Mouse (Mus musculus) spleen, postnatal 4 days (tissue): ENCODE measurements at regions not wholly inside any gene's neighbourhood (a gene's known extent, or its start where the extent isn't known, plus 50 kb on each side); places are given as distances from the start of the nearest gene placed in this dataset.

Experiments used
- DNase-seq, 2 experiments: peaks; one replicate each; pipeline ENCODE4 v3.0.0; 2022; ENCODE audit warnings: low spot score in 2 of 2

DNA sequence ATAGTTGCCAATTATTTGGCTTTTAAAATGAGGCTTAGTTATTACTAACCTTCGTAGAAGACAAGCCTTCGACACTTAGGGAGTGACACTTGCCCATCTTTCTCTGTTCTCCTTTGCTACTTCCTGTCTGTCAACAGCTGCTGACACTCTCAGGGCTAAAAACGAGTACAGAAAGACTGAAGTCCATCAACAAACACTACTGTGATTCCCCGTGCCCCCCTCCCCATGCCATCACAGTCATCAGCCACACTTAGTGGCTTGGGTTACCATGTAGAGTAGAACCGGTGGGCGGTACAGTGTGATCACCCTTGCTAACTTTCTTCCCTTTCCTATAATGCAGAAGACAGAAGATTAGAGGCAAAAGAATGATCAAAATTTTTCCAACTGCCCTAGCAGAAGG is 402.4 kb downstream of the Atp23 start:
- DNase-seq = peak in 1 of 2 experiments; percentile 32

GRCm38 (mm10) chr10:126493734-126494133 is 407.4 kb downstream of the Atp23 start:
- DNase-seq = no peak

- DNase-seq = no peak
Measured at GRCm38 (mm10) chr10:126492211-126492610, 408.9 kb downstream of the Atp23 start.

DNA sequence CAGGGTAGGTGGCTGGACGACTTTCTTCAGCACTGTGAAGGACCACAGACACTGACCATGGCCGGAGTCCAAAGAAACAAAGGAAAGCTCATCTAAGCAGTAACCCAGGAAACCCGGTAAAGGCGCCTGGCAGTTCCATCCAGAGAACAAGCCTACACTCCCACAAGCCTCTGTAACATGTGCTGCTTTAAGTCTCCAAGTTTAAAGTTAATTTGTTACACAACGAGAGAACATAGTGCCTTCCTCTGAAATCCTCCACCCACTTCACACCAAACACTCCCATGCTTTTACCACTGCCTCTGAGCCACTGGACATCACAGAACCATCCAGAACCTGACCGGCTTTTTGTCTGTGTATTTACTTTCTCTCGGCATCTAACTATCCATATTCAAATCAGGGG is 416.0 kb downstream of the Atp23 start:
- no peak for DNase-seq

- DNase-seq = no peak
Measured at GRCm38 (mm10) chr10:126483479-126483878, 417.7 kb downstream of the Atp23 start.

DNA sequence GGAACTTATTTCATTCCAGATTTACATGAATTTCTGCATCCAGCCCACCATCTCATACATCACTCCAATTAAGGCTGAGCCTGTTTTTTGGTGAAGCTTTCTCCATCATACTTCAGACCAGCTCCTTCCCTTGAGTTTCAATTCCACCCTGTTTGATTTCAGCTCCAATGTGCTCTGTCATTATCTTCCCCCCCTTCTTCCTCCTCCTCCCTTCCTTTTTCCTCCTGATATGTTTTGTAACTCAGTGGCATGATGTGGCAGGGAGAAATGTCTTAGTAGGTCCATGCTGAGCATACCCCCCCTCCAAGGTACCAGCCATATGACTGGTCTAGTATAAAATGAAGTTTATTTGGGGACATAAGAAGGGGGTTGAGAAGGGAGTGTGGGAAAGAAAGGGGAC is 420.8 kb downstream of the Atp23 start:
- DNase-seq = no peak

DNA sequence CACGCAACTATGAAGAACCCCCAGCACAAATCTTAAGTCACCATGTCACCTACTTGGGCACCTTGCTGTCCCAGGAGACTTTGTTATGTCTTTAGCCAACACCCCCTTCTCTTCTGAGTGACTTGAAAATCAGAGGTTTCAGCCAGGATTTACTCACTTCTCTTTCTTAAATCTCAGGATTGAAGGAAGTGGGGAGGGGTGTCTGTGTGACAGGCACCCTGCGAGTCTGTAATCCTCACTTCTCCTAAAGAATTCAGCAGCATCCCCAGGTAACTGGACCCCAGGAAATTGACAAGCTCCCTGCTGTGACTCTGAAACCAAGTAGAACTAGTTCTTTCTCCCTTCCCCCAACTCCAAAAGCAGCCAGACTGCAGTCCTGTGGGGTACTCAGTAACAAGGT is 421.4 kb downstream of the Atp23 start:
- no peak for DNase-seq

- DNase-seq = no peak
Measured at GRCm38 (mm10) chr10:126473050-126473719, 428.0 kb downstream of the Atp23 start.

- DNase-seq = no peak
Measured at GRCm38 (mm10) chr10:126470838-126471491, 430.2 kb downstream of the Atp23 start.

DNA sequence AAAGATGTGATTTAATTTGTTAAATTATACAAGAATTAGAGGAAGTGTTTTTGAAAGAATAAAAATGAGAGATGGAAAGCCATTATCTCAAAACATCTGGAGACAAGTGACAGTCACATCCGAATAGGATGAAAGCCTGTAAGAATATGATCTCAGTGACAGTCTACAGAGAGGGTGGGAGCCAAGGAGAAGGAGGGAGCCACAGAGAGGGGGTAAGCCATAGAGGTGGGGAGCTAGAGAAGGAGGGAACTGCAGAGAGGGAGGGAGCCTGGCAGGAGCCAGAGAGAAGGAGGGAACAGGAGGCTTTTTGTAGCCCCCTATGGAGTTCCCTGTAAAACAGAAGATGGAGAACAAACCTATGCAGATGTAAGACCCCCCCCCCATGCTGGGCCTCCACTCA is 438.4 kb downstream of the Atp23 start:
- DNase-seq = no peak

DNA sequence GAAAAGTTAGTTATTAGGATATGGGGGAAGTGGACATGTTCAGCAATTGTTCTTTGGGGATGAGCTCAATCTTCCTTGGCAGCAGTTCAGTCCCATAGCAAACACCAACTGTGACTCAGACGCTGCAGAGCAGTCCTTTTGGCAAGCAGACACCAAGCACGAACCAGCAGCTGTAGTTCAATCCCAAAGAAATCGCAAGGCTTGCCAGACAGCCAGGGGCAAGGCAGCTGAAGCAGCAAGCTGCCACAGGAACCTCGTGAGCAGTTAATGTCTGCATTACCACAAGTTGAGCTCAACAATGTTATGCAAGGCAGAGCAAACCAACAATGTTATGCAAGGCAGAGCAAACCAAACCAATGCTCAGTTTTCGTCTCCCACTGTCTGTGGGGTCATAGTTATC is 442.6 kb downstream of the Atp23 start:
- DNase-seq = no peak

GRCm38 (mm10) chr10:126452757-126453528 is 448.2 kb downstream of the Atp23 start:
- no peak for DNase-seq

DNA sequence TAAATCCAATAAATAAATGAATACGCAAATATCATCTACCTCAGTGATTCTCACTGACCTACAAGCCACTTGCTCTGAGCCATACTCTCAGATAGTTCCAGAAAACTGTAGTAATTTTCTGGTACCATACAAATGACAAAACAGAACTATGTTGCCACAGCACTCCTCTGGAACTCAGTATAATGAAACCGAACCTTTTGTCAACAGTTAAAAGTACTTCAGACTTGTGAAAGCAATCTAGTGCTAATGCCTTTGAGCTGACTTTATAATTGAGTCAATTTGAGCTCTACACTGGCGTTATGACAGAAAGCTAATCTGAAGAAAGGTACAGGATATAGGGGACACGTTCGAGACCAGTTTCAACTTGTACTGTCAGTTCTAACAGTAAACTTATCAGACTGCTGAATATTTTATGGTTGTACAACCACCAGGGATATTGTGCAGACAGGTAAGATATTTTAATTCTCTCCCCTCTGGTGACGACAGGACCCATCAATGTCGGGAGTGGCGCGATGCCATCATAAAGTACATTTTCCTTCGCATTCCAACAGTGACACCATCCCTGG is 449.0 kb downstream of the Atp23 start:
- DNase-seq = no peak

DNA sequence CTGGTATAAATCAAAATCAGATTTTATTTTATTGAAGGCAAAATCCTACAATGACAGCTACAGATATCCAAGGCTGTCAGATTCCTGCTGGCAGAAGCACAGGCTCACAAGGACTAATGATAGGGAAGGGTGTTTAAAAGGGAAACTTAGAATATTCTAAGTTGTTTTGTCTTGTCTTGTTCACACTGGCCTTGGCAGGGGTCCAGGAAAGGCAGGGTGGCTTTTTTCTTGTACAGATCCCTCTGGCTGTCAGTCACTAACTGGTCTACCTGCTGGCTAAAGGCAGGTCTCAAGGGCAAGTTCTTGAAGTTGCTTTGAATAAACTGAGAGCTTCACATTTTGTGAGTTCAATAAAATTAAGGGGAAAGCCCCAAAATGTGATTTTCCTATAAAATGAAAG is 465.3 kb downstream of the Lrig3 start:
- DNase-seq = no peak

DNA sequence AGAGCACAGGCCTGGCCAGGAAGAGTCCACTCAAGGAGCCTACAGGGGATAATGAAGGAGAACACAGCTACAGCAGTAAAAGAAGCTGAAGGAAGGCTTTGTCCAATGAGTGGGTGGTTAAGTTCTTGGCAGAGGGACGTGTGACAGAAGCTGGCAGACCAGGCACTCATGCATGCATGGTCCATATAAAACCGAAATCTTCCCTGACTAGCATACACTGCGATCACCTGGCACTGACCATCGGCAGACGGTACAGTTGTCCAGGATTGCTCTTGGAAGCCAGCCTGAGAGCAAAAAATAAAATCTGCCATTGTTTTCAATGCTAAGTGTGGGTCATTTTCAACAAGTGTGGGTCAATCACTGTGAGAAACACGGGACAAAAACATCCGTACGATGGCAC is 464.4 kb downstream of the Lrig3 start:
- DNase-seq = no peak

- DNase-seq = no peak
Measured at GRCm38 (mm10) chr10:126429502-126429901, 463.5 kb downstream of the Lrig3 start.

DNA sequence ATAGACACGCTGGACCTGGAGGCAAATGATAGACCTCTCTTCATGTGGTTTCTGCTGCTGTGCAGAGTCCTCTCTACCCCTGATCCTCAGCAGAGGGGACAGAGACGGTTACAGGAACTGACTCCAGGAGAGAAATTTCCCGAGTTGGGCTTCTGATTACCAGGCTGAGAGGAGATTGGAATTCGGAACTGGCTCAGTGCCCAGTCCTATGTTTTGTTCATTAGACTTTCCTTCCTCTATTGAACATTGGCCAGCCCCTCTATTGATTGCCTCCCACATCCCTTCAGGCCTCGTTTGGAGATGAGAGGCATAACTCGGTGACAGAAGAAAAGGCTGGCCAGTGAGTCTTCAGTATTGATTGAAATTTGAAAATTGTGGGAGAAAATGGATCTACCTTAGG is 456.1 kb downstream of the Lrig3 start:
- no peak for DNase-seq

DNA sequence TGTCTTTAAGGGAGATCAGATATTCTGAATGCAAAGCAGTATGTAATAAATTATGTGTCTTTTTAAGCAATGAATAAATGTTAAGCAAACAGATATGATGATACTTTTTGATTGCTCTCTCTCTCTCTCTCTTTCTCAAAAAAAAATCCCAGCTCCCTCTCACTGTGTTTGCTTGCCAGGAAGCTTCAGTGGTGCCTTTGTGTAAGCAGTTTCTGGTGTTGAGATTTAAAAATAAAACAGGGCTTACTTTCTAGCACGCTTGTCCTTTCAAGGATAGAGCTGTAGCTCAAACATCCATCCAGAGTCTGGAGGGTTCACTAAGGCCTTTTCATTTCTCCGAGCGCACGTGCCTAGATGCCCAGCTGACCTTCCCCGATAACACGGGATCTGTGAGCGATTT is 447.8 kb downstream of the Lrig3 start:
- no peak for DNase-seq

- DNase-seq = no peak
Measured at GRCm38 (mm10) chr10:126392235-126392634, 426.3 kb downstream of the Lrig3 start.

DNA sequence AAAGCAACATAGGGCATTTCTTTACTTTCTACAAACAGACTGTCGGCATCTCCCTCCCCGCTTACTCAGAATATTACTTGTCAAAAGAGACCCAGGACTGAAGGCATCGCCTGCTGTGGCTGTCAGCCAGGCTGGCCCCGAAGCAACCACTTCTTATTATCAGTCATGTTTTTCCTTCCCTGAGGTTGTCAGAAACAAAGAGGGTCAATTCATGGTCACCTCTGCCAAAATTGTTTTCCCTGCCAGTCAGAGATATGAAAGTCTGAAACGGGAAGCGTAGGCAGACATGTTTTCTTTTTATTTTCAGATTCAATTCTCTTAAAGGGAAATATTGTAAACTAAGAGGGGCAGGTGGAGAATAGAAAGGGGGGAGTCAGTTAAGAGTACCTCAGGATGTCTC is 425.8 kb downstream of the Lrig3 start:
- no peak for DNase-seq

GRCm38 (mm10) chr10:126386430-126386829 is 420.5 kb downstream of the Lrig3 start:
- DNase-seq = no peak

DNA sequence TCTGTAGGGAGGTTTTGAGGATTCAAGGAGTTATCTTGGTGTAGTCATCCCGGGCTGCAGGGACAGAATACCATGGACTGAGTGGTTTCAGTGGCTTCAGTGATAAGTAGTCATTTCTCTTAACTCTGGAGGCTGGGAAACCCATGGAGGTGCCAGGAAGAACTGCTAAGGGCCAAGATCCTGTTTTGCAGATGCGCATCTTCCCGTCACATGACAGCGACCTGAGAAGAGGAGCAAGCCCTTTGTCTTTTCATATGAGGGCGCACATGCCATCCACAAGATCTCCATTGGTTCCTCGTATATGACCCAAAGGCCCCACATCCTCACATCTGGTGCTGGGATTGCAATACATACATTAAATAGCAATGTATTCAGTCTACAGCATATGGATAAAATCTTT is 419.7 kb downstream of the Lrig3 start:
- no peak for DNase-seq

- DNase-seq = no peak
Measured at GRCm38 (mm10) chr10:126380381-126380780, 414.4 kb downstream of the Lrig3 start.
